13 mouse cellular contexts compared by ENCODE assay signal in genomic region chr1:87486386-87486785, GRCm38 (mm10). TPM values are rescaled to one million over a fixed set of nuclear protein-coding genes. Genes with fewer than 3 reads are reported as not detected.
DNase-seq lines count a peak whose midpoint lies in the region; ATAC-seq and TF ChIP-seq lines count a peak whose summit lies in the region.
"Had no signal": no experiment of that assay in that cellular context is flagged by ENCODE, and none has a peak within 500 bp of the region (broad histone marks: within the 10 kb centered on the region; RNA-seq: fewer than 3 reads in every experiment).

No protein-coding gene starts in this region.

- dilution Hi-C loops in CH12.LX (cut with MboI; ENCODE audit: extremely low pct_ligation_motif_present, extremely low pct_unique_long_range_greater_than_20kb, low sequenced_read_pairs), result no loop called here

- no peak for TF ChIP-seq EP300 in CH12.LX (IDR thresholded peaks at IDR 0.05; ENCODE audit: low read length)

- TF ChIP-seq CTCF in CH12.LX (conservative IDR thresholded peaks at IDR 0.05 in 1 of 2, IDR thresholded peaks at IDR 0.05 in 1 of 2; ENCODE audit: low read depth in 2 of 2, low read length in 2 of 2), result no peak
- TF ChIP-seq CTCF in lung, adult 2 months (IDR thresholded peaks at IDR 0.05; ENCODE audit: insufficient read depth, low read length), result no peak

- in situ Hi-C loops in CH12.LX (cut with MboI; ENCODE audit: low pct_ligation_motif_present, low pct_unique_long_range_greater_than_20kb, low sequenced_read_pairs), result no loop called here

- ATAC-seq in frontal cortex, adult (ENCODE audit: low TSS enrichment), result peak; percentile 53
- no peak for ATAC-seq in monocyte, adult 5-6 weeks (replicated peaks; ENCODE audit: insufficient number of reproducible peaks, low FRiP score, low TSS enrichment, poor library complexity, severe bottlenecking)
- ATAC-seq: forebrain, postnatal 0 days; lung, postnatal 0 days had no signal

- H3K4me1 ChIP-seq in CH12.LX (ENCODE audit: control insufficient read depth in 1 of 2, insufficient read depth in 2 of 2), result peaks cover 2 to 28% of the 10 kb centered on the region in 2 experiments; a peak in 3 of 4 replicates
- no peaks in the 10 kb centered on the region for H3K4me1 ChIP-seq in lung, adult 2 months (ENCODE audit: control insufficient read depth, insufficient read depth, low read length)
- H3K4me1 ChIP-seq: hindbrain, embryonic 15.5 days had no signal

- TF ChIP-seq RAD21 in CH12.LX (IDR thresholded peaks at IDR 0.05; ENCODE audit: low read depth, low read length), result no peak

- TF ChIP-seq POLR2A in CH12.LX (IDR thresholded peaks at IDR 0.05; ENCODE audit: low read depth, low read length) (no peak), myocyte (IDR thresholded peaks at IDR 0.05; ENCODE audit: insufficient read length, low read depth) (no peak)
- no peak for TF ChIP-seq POLR2A in lung, adult 2 months (IDR thresholded peaks at IDR 0.05; ENCODE audit: borderline replicate concordance, extremely low read depth, low read depth, low read length)

- H3K9me3 ChIP-seq in CH12.LX (replicated peaks; ENCODE audit: low read length), result no peaks in the 10 kb centered on the region
- H3K9me3 ChIP-seq: hindbrain, embryonic 15.5 days had no signal

- H3K79me2 ChIP-seq in CH12.LX (replicated peaks; ENCODE audit: control insufficient read depth, extremely low read depth, insufficient read depth, poor library complexity, severe bottlenecking), result no peaks in the 10 kb centered on the region
- no peaks in the 10 kb centered on the region for H3K79me2 ChIP-seq in myocyte (ENCODE audit: control insufficient read depth, insufficient read depth)

- H3K27me3 ChIP-seq in CH12.LX (replicated peaks) (no peaks in the 10 kb centered on the region), myocyte (ENCODE audit: control insufficient read depth, insufficient read depth, insufficient read length) (no peaks in the 10 kb centered on the region)
- H3K27me3 ChIP-seq: hindbrain, embryonic 15.5 days had no signal

- WGBS in lung, adult 2 months, result 33% methylated on average over 6 of the region's 6 CpGs

- DNase-seq in frontal cortex, postnatal 14 days (ENCODE audit: low spot score in 2 of 2), result no peak
- DNase-seq in CH12.LX (ENCODE audit: extremely low read depth), result no peak
- peak; percentile 15 for DNase-seq in fibroblast of lung, adult 2 months (ENCODE audit: low read depth)
- no peak for DNase-seq in lung, adult 2 months
- DNase-seq in kidney, postnatal 10 days, result no peak
- DNase-seq: forebrain, postnatal 0 days had no signal

- H3K4me2 ChIP-seq in CH12.LX (ENCODE audit: insufficient read depth, low read depth, poor library complexity, severe bottlenecking), result no peak overlapping the region
- H3K4me2 ChIP-seq in myocyte (ENCODE audit: low read depth), result no peak overlapping the region
- H3K4me2 ChIP-seq: hindbrain, embryonic 15.5 days had no signal

- H3K36me3 ChIP-seq in CH12.LX (replicated peaks in 1 of 2; ENCODE audit: control insufficient read depth in 1 of 2, insufficient read depth in 1 of 2, low read length in 1 of 2), result no peaks in the 10 kb centered on the region
- no peaks in the 10 kb centered on the region for H3K36me3 ChIP-seq in myocyte (ENCODE audit: control insufficient read depth, insufficient read depth)

- H3K27ac ChIP-seq in CH12.LX (ENCODE audit: insufficient read depth, low read depth), result no peak overlapping the region
- H3K27ac ChIP-seq: hindbrain, embryonic 15.5 days had no signal

- no peak overlapping the region for H3K9ac ChIP-seq in CH12.LX (ENCODE audit: insufficient read depth, low read depth)
- H3K9ac ChIP-seq: forebrain, postnatal 0 days; hindbrain, embryonic 15.5 days had no signal

- H3ac ChIP-seq in myocyte (ENCODE audit: control insufficient read depth, insufficient read length), result no peak overlapping the region

- H3K4me3 ChIP-seq in CH12.LX (replicated peaks in 1 of 3; ENCODE audit: low read depth in 2 of 3, low read length in 2 of 3, poor library complexity in 1 of 3) (no peak overlapping the region), myocyte (no peak overlapping the region)
- H3K4me3 ChIP-seq in lung, adult 2 months (replicated peaks; ENCODE audit: extremely low read depth, low read depth, low read length), result no peak overlapping the region
- H3K4me3 ChIP-seq: hindbrain, embryonic 15.5 days had no signal

TF ChIP-seq in CH12.LX, 34 proteins besides CTCF, POLR2A, EP300 and RAD21:
- TF ChIP-seq MAX (IDR thresholded peaks at IDR 0.05; ENCODE audit: low read length) (peak; percentile 49; the same call in 1 of the 2 replicates), MAZ (IDR thresholded peaks at IDR 0.05; ENCODE audit: low read depth, low read length) (no peak)

TF ChIP-seq in myocyte, 11 proteins besides CTCF, POLR2A, EP300 and RAD21:
- TF ChIP-seq USF1 (IDR thresholded peaks at IDR 0.05; ENCODE audit: low read depth) (peak; percentile 82), POLR2AphosphoS2 (IDR thresholded peaks at IDR 0.05; ENCODE audit: insufficient read length, low read depth) (no peak), SRF (IDR thresholded peaks at IDR 0.05; ENCODE audit: control insufficient read depth, insufficient read length, low read depth) (no peak), MYOG (IDR thresholded peaks at IDR 0.05; ENCODE audit: control insufficient read depth in 1 of 3, insufficient read depth in 1 of 3, insufficient read length in 2 of 3, low read depth in 2 of 3) (peak in 1 of 3 experiments; percentile 81), E2F4 (IDR thresholded peaks at IDR 0.05; ENCODE audit: insufficient read depth) (no peak), TCF3 (IDR thresholded peaks at IDR 0.05; ENCODE audit: insufficient read length, low read depth) (peak; percentile 24), MAX (IDR thresholded peaks at IDR 0.05; ENCODE audit: low read depth) (peak; percentile 27), MYOD1 (IDR thresholded peaks at IDR 0.05; ENCODE audit: control insufficient read depth in 1 of 3, insufficient read length in 2 of 3, low read depth in 2 of 3) (peak in 2 of 3 experiments; percentile 65 to 91), CEBPB (IDR thresholded peaks at IDR 0.05; ENCODE audit: insufficient read depth, poor library complexity, severe bottlenecking) (no peak), TCF12 (IDR thresholded peaks at IDR 0.05; ENCODE audit: insufficient read depth, poor library complexity, severe bottlenecking) (peak; percentile 20), REST (IDR thresholded peaks at IDR 0.05; ENCODE audit: insufficient read depth, insufficient read length) (no peak)

RNA-seq across cellular contexts. Expression of gene Snorc, which starts 16.3 kb away (rescaled TPM):
- total RNA-seq in CH12.LX (2012; rRNA removed), result not detected in 2 replicates
- not detected in 2 replicates for total RNA-seq in CH12.LX (2014; rRNA removed)
- not detected in 2 replicates for polyA plus RNA-seq in CH12.LX (2012; ENCODE audit: insufficient read length, low read depth)
- polyA plus RNA-seq in myocyte (2012; fragmentation: generic; extraction: Trizol), result not detected
- polyA plus RNA-seq in lung, adult 2 months (2012; rRNA removed), result 0.34 and 1.4 TPM in 2 replicates
- total RNA-seq in monocyte, adult 5-6 weeks (2017), result not detected in 3 replicates
- total RNA-seq: forebrain, postnatal 0 days; left cerebral cortex, postnatal 10 days had no signal
- polyA plus RNA-seq: lung, postnatal 0 days; small intestine, adult 2 months had no signal

RNA-seq across cellular contexts. Expression of gene Neu2, which starts 23.3 kb away (rescaled TPM):
- total RNA-seq in CH12.LX (2012; rRNA removed) (not detected in 2 replicates), CH12.LX (2014; rRNA removed) (not detected in 2 replicates)
- polyA plus RNA-seq in CH12.LX (2012; ENCODE audit: insufficient read length, low read depth) (not detected in 2 replicates), myocyte (2012; fragmentation: generic; extraction: Trizol) (1.6 TPM)
- 2.7 and 10.1 TPM in 2 replicates for polyA plus RNA-seq in lung, adult 2 months (2012; rRNA removed)
- not detected in 3 replicates for total RNA-seq in monocyte, adult 5-6 weeks (2017)
